Mouse (Mus musculus): ENCODE data around the gene Gpr152. TPM values are rescaled to one million over a fixed set of nuclear protein-coding genes. Genes with fewer than 3 reads are reported as not detected.

The Gpr152 gene
- polyA plus RNA-seq, 1 experiment from 2014 or later: not detected

- WGBS: 1% methylated on average over 53 of the region's 53 CpGs
- H3K36me3 ChIP-seq: no peaks in the 10 kb centered on the region
- peaks cover 62% of the 10 kb centered on the region for H3K4me1 ChIP-seq
- H3K4me3 ChIP-seq: peak within 1 kb of the TSS; percentile 63
- H3K27me3 ChIP-seq (ENCODE audit: low read depth, poor library complexity, severe bottlenecking): peaks cover 48% of the 10 kb centered on the region
- peak; percentile 73 for DNase-seq (ENCODE audit: low spot score)
- H3K27ac ChIP-seq: peak within 1 kb of the TSS; percentile 66
- H3K9me3 ChIP-seq (replicated peaks): no peaks in the 10 kb centered on the region
These were observed 39.5 kb upstream of the Gpr152 start, which contains the start of gene Pitpnm1 for GRCm38 (mm10) chr19:4099837-4100717. Pitpnm1 (plus strand) TSS chr19:4099998.

- no peaks in the 10 kb centered on the region for H3K36me3 ChIP-seq
- H3K27me3 ChIP-seq (ENCODE audit: low read depth, poor library complexity, severe bottlenecking): peaks cover 48% of the 10 kb centered on the region
- peaks cover 62% of the 10 kb centered on the region for H3K4me1 ChIP-seq
- peak overlapping the region; percentile 63 for H3K4me3 ChIP-seq
- peak overlapping the region; percentile 62; the same call in 1 of the 2 replicates for H3K27ac ChIP-seq
- H3K9me3 ChIP-seq (replicated peaks): no peaks in the 10 kb centered on the region
- under 1% methylated on average over 52 of the region's 52 CpGs for WGBS
- peak; percentile 72 for DNase-seq (ENCODE audit: low spot score)
These were observed 38.8 kb upstream of the Gpr152 start for GRCm38 (mm10) chr19:4100718-4101261.

- no peak for DNase-seq (ENCODE audit: low spot score)
- Histone ChIP-seq H3K9me3 (replicated peaks) (no peaks in the 10 kb centered on the region), H3K4me1 (peaks cover 56% of the 10 kb centered on the region), H3K27ac (no peak overlapping the region), H3K4me3 (peak overlapping the region; percentile 63), H3K27me3 (ENCODE audit: low read depth, poor library complexity, severe bottlenecking) (peaks cover 48% of the 10 kb centered on the region), H3K36me3 (no peaks in the 10 kb centered on the region)
- WGBS: 61% methylated on average over 6 of the region's 6 CpGs
These were observed 38.1 kb upstream of the Gpr152 start for GRCm38 (mm10) chr19:4101466-4101865.

- Histone ChIP-seq H3K36me3 (no peaks in the 10 kb centered on the region), H3K4me3 (no peak overlapping the region), H3K27me3 (ENCODE audit: low read depth, poor library complexity, severe bottlenecking) (peaks cover 48% of the 10 kb centered on the region), H3K27ac (no peak overlapping the region), H3K9me3 (replicated peaks) (no peaks in the 10 kb centered on the region), H3K4me1 (peaks cover 53% of the 10 kb centered on the region)
- DNase-seq (ENCODE audit: low spot score): no peak
- 80% methylated on average over 2 of the region's 2 CpGs for WGBS
These were observed 37.5 kb upstream of the Gpr152 start for GRCm38 (mm10) chr19:4102049-4102448.

GRCm38 (mm10) chr19:4102626-4103025 lies 37.0 kb upstream of the Gpr152 start:
- Histone ChIP-seq H3K27ac (no peak overlapping the region), H3K9me3 (replicated peaks) (no peaks in the 10 kb centered on the region), H3K27me3 (ENCODE audit: low read depth, poor library complexity, severe bottlenecking) (peaks cover 48% of the 10 kb centered on the region), H3K4me1 (peaks cover 48% of the 10 kb centered on the region), H3K4me3 (no peak overlapping the region), H3K36me3 (no peaks in the 10 kb centered on the region)
- WGBS: 96% methylated on average over 12 of the region's 12 CpGs
- no peak for DNase-seq (ENCODE audit: low spot score)

- Histone ChIP-seq H3K9me3 (replicated peaks) (no peaks in the 10 kb centered on the region), H3K36me3 (no peaks in the 10 kb centered on the region), H3K4me3 (no peak overlapping the region), H3K27ac (no peak overlapping the region), H3K4me1 (peaks cover 42% of the 10 kb centered on the region), H3K27me3 (ENCODE audit: low read depth, poor library complexity, severe bottlenecking) (peaks cover 48% of the 10 kb centered on the region)
- 94% methylated on average over 18 of the region's 18 CpGs for WGBS
- no peak for DNase-seq (ENCODE audit: low spot score)
These were observed 36.3 kb upstream of the Gpr152 start for GRCm38 (mm10) chr19:4103294-4103693.

GRCm38 (mm10) chr19:4103792-4104191 lies 35.8 kb upstream of the Gpr152 start:
- Histone ChIP-seq H3K4me1 (peaks cover 37% of the 10 kb centered on the region), H3K27me3 (ENCODE audit: low read depth, poor library complexity, severe bottlenecking) (peaks cover 48% of the 10 kb centered on the region), H3K36me3 (no peaks in the 10 kb centered on the region), H3K9me3 (replicated peaks) (no peaks in the 10 kb centered on the region), H3K27ac (no peak overlapping the region), H3K4me3 (no peak overlapping the region)
- no peak for DNase-seq (ENCODE audit: low spot score)
- 65% methylated on average over 3 of the region's 3 CpGs for WGBS

- Histone ChIP-seq H3K4me3 (no peak overlapping the region), H3K9me3 (replicated peaks) (no peaks in the 10 kb centered on the region), H3K27me3 (ENCODE audit: low read depth, poor library complexity, severe bottlenecking) (peaks cover 38% of the 10 kb centered on the region), H3K36me3 (0 out of 2 replicates have a peak, but pooled peaks cover 2% of the 10 kb centered on the region), H3K27ac (no peak overlapping the region), H3K4me1 (peaks cover 28% of the 10 kb centered on the region)
- no peak for DNase-seq (ENCODE audit: low spot score)
- 89% methylated on average over 16 of the region's 16 CpGs for WGBS
These were observed 34.9 kb upstream of the Gpr152 start for GRCm38 (mm10) chr19:4104675-4105194.

- DNase-seq (ENCODE audit: low spot score): no peak
- WGBS: 93% methylated on average over 14 of the region's 14 CpGs
- H3K9me3 ChIP-seq (replicated peaks): no peaks in the 10 kb centered on the region
These were observed 32.9 kb upstream of the Gpr152 start for GRCm38 (mm10) chr19:4106654-4107053.

GRCm38 (mm10) chr19:4108535-4108934 lies 31.1 kb upstream of the Gpr152 start:
- H3K27me3 ChIP-seq (ENCODE audit: low read depth, poor library complexity, severe bottlenecking): peaks cover under 1% of the 10 kb centered on the region; the same call in 1 of the 2 replicates
- WGBS: 88% methylated on average over 9 of the region's 9 CpGs
- peaks cover 14% of the 10 kb centered on the region for H3K4me1 ChIP-seq
- H3K4me3 ChIP-seq: no peak overlapping the region
- peaks cover 24% of the 10 kb centered on the region for H3K36me3 ChIP-seq
- no peaks in the 10 kb centered on the region for H3K9me3 ChIP-seq (replicated peaks)
- no peak for DNase-seq (ENCODE audit: low spot score)
- H3K27ac ChIP-seq: no peak overlapping the region

More at GRCm38 (mm10) chr19:4106654-4107053, 32.9 kb upstream of the Gpr152 start:
- H3K27ac ChIP-seq: no peak overlapping the region
- H3K4me1 ChIP-seq: peaks cover 9% of the 10 kb centered on the region
- no peak overlapping the region for H3K4me3 ChIP-seq
- H3K27me3 ChIP-seq (ENCODE audit: low read depth, poor library complexity, severe bottlenecking): peaks cover 19% of the 10 kb centered on the region
- peaks cover 6% of the 10 kb centered on the region for H3K36me3 ChIP-seq

GRCm38 (mm10) chr19:4112063-4112960 lies 27.3 kb upstream of the Gpr152 start:
- no peaks in the 10 kb centered on the region for H3K9me3 ChIP-seq (replicated peaks)
- no peak for DNase-seq (ENCODE audit: low spot score)

GRCm38 (mm10) chr19:4113186-4113805 lies 26.3 kb upstream of the Gpr152 start:
- Histone ChIP-seq H3K4me1 (peaks cover 18% of the 10 kb centered on the region), H3K36me3 (peaks cover 72% of the 10 kb centered on the region), H3K27ac (peak overlapping the region; percentile 53), H3K4me3 (no peak overlapping the region), H3K27me3 (ENCODE audit: low read depth, poor library complexity, severe bottlenecking) (no peaks in the 10 kb centered on the region), H3K9me3 (replicated peaks) (no peaks in the 10 kb centered on the region)
- 86% methylated on average over 13 of the region's 13 CpGs for WGBS
- DNase-seq (ENCODE audit: low spot score): no peak

More at GRCm38 (mm10) chr19:4112063-4112960, 27.3 kb upstream of the Gpr152 start:
- 94% methylated on average over 26 of the region's 26 CpGs for WGBS
- Histone ChIP-seq H3K4me3 (no peak overlapping the region), H3K27ac (no peak overlapping the region), H3K36me3 (peaks cover 62% of the 10 kb centered on the region), H3K4me1 (peaks cover 18% of the 10 kb centered on the region), H3K27me3 (ENCODE audit: low read depth, poor library complexity, severe bottlenecking) (no peaks in the 10 kb centered on the region)
